Mouse (Mus musculus) kidney, adult 2 months (tissue): ENCODE measurements around the gene Gm21764. TPM values are rescaled to one million over a fixed set of nuclear protein-coding genes. Genes with fewer than 3 reads are reported as not detected.
"Not testable (repeated sequence)": the region's sequence is repeated elsewhere in the genome, so short reads cannot be mapped to it uniquely, and the experiment has no call there.

Source experiments
- DNase-seq: peaks from one replicate; pipeline ENCODE4 v3.0.0; 2021
- H3K27ac ChIP-seq: fragments of 200-500 bp; 2 replicates; pipeline ENCODE4 v1.5.1; 2012; ENCODE audit warnings: low read depth, low read length, control low read depth, inconsistent platforms; ENCODE audit not compliant: insufficient read depth
- H3K27me3 ChIP-seq: fragments of 200-500 bp; replicated peaks from 2 replicates; pipeline ENCODE4 v1.6.1; 2012; ENCODE audit warnings: mild to moderate bottlenecking, moderate library complexity, low read length, inconsistent platforms; ENCODE audit not compliant: control insufficient read depth, insufficient read depth
- H3K36me3 ChIP-seq: fragments of 200-500 bp; 2 replicates; pipeline ENCODE4 v1.6.1; 2012; ENCODE audit warnings: mild to moderate bottlenecking, moderate library complexity, low read length, inconsistent platforms; ENCODE audit not compliant: control insufficient read depth, insufficient read depth
- H3K4me1 ChIP-seq: fragments of 200-500 bp; 2 replicates; pipeline ENCODE4 v1.6.1; 2011; ENCODE audit warnings: low read length; ENCODE audit not compliant: control insufficient read depth, insufficient read depth
- H3K4me3 ChIP-seq: fragments of 200-500 bp; 2 replicates; pipeline ENCODE4 v1.5.1; 2011; ENCODE audit warnings: mild to moderate bottlenecking, low read depth, low read length, control low read depth; ENCODE audit not compliant: insufficient read depth
- WGBS: fragments of 180-500 bp; shearing (Covaris S2); methylation state at CpG from one replicate; pipeline ENCODE4 v1.1.7; 2018; 5-methylcytosine and 5-hydroxymethylcytosine counted together
- polyA plus RNA-seq: library from polyadenylated mRNA; depleted of rRNA; stranded (reverse); fragments of >200 nt; gene quantifications from 2 replicates; pipeline ENCODE4 v1.2.3, GENCODE M21; 2012; rRNA removed

Gene Gm21764
- polyA plus RNA-seq, result not detected in 2 replicates

- H3K4me1 ChIP-seq, H3K27me3 ChIP-seq, H3K4me3 ChIP-seq, H3K27ac ChIP-seq, H3K36me3 ChIP-seq, DNase-seq: not testable (repeated sequence)
- WGBS, result no CpG with 5 or more reads among the region's 3 CpGs
Observed at GRCm38 (mm10) chrY:18061712-18062111, at the start of gene Gm21764. Gene Gm21764, minus strand, starts transcription at chrY:18061812.

GRCm38 (mm10) chrY:18088816-18089215 is 27.2 kb upstream of the Gm21764 start, which contains the start of gene Ssty1:
Gene Ssty1, plus strand, starts transcription at chrY:18089116.
- H3K4me3 ChIP-seq, DNase-seq: not testable (repeated sequence)

More at GRCm38 (mm10) chrY:18088816-18089215, 27.2 kb upstream of the Gm21764 start, which contains the start of gene Ssty1:
- H3K36me3 ChIP-seq, H3K27ac ChIP-seq, H3K27me3 ChIP-seq, H3K4me1 ChIP-seq: not testable (repeated sequence)

Other genes with a start within 250 kb of the Gm21764 start
- not detected in 2 replicates for gene Gm21904, start 215.5 kb downstream of the Gm21764 start, polyA plus RNA-seq
- gene Gm20772, start 187.1 kb downstream of the Gm21764 start, polyA plus RNA-seq, result not detected in 2 replicates
- not detected in 2 replicates for gene Gm20831, start 187.1 kb downstream of the Gm21764 start, polyA plus RNA-seq
- gene Srsy, start 124.5 kb downstream of the Gm21764 start, polyA plus RNA-seq, result not detected in 2 replicates
- not detected in 2 replicates for gene Ssty1, start 27.3 kb upstream of the Gm21764 start, polyA plus RNA-seq